Mouse (Mus musculus): ENCODE measurements around the gene Olfr1082. TPM values are rescaled to one million over a fixed set of nuclear protein-coding genes. Genes with fewer than 3 reads are reported as not detected.
"Not testable (repeated sequence)": the region's sequence is repeated elsewhere in the genome, so short reads cannot be mapped to it uniquely, and the experiment has no call there.

The Olfr1082 gene
- polyA plus RNA-seq (2014; fragmentation: Nextera tagmentation; extraction: Ambion mirVana) = not detected in 2 replicates

DNA sequence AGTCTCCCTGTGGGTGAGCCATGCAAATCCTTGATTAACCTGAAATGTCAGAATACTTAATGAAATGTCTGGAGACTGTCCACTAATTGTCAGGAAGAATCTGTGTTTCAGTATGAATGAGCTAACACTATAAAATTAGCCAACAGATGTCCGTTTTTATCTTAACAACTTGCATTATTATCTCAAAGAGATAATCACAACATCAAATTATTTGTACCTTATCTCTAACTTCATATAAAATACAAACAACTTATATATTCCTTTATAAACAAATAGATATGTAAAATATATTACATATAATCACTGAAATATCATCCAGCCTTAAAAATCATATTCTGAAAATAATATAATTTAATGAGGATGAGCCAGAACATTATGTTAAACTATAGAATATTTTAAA is at the start of gene Olfr1082:
Olfr1082 (minus strand) TSS at position 101 of the 400 bp plus-strand sequence.
- not testable (repeated sequence) for H3K9me3 ChIP-seq (replicated peaks; ENCODE audit: control insufficient read depth, low read length); H3K36me3 ChIP-seq (replicated peaks; ENCODE audit: control insufficient read depth, insufficient read depth, low read depth, low read length); ATAC-seq (replicated peaks; ENCODE audit: insufficient number of reproducible peaks, low FRiP score, low TSS enrichment, low read depth); H3K27me3 ChIP-seq (ENCODE audit: control insufficient read depth, insufficient read depth, low read length); H3K9ac ChIP-seq (replicated peaks; ENCODE audit: low read length); DNase-seq (ENCODE audit: low spot score); H3K4me2 ChIP-seq (ENCODE audit: low read depth, low read length); H3K4me3 ChIP-seq (ENCODE audit: low read depth, low read length); H3K27ac ChIP-seq (replicated peaks; ENCODE audit: low read depth, low read length); H3K4me1 ChIP-seq (ENCODE audit: control insufficient read depth, insufficient read depth, low read length)
- WGBS = 50% methylated on average over 1 of the region's 1 CpGs

DNA sequence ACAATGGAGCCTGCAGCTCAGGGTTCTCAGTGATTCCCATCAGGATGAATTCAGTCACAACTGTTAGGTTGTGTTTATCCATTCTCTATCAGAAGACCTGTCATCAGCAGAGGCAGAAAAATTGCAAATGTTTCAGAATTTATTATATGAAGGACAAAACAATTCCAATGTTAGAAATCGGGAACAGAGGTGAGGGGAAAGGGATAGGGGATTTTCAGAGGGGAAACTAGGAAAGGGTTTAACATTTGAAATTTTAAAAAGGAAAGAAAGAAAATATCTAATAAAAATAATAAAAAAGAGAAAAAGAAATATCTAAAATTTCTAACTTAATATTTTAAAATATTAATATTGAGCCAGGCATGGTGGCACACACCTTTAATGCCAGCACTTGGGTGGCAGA is 40.9 kb upstream of the Olfr1082 start, which contains the start of gene Olfr1084:
Olfr1084 (minus strand) TSS at position 101 of the 400 bp plus-strand sequence.
- 91% methylated on average over 1 of the region's 1 CpGs for WGBS

DNA sequence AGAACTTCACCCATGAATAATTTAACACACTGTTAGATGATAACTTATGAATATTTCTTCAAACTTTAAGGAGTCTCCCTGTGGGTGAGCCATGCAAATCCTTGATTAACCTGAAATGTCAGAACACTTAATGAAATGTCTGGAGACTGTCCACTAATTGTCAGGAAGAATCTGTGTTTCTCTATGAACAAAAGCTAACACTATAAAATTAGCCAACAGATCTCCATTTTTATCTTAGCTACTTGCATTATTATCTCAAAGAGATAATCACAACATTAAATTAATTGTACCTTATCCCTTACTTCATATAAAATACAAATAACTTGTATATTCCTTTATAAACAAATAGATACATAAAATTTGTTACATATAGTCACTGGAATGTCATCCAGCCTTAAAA is 40.6 kb downstream of the Olfr1082 start, which contains the start of gene Olfr1080:
Olfr1080 (minus strand) TSS at position 101 of the 400 bp plus-strand sequence.
- not testable (repeated sequence) for H3K36me3 ChIP-seq (replicated peaks; ENCODE audit: control insufficient read depth, insufficient read depth, low read depth, low read length); DNase-seq (ENCODE audit: low spot score); H3K4me1 ChIP-seq (ENCODE audit: control insufficient read depth, insufficient read depth, low read length); H3K9ac ChIP-seq (replicated peaks; ENCODE audit: low read length); H3K27ac ChIP-seq (replicated peaks; ENCODE audit: low read depth, low read length); H3K9me3 ChIP-seq (replicated peaks; ENCODE audit: control insufficient read depth, low read length); H3K4me3 ChIP-seq (ENCODE audit: low read depth, low read length); ATAC-seq (replicated peaks; ENCODE audit: insufficient number of reproducible peaks, low FRiP score, low TSS enrichment, low read depth); H3K4me2 ChIP-seq (ENCODE audit: low read depth, low read length); H3K27me3 ChIP-seq (ENCODE audit: control insufficient read depth, insufficient read depth, low read length)

More for the DNA sequence above, 40.9 kb upstream of the Olfr1082 start, which contains the start of gene Olfr1084:
- not testable (repeated sequence) for H3K4me1 ChIP-seq (ENCODE audit: control insufficient read depth, insufficient read depth, low read length); DNase-seq (ENCODE audit: low spot score); H3K9ac ChIP-seq (replicated peaks; ENCODE audit: low read length); H3K4me2 ChIP-seq (ENCODE audit: low read depth, low read length); H3K27ac ChIP-seq (replicated peaks; ENCODE audit: low read depth, low read length); H3K4me3 ChIP-seq (ENCODE audit: low read depth, low read length); ATAC-seq (replicated peaks; ENCODE audit: insufficient number of reproducible peaks, low FRiP score, low TSS enrichment, low read depth); H3K36me3 ChIP-seq (replicated peaks; ENCODE audit: control insufficient read depth, insufficient read depth, low read depth, low read length); H3K27me3 ChIP-seq (ENCODE audit: control insufficient read depth, insufficient read depth, low read length); H3K9me3 ChIP-seq (replicated peaks; ENCODE audit: control insufficient read depth, low read length)

Other genes starting within 250 kb of the Olfr1082 start
- gene Olfr1055, start 248.7 kb downstream of the Olfr1082 start, polyA plus RNA-seq (2014; fragmentation: Nextera tagmentation; extraction: Ambion mirVana) = not detected in 2 replicates
- gene Olfr1056, start 236.5 kb downstream of the Olfr1082 start, polyA plus RNA-seq (2014; fragmentation: Nextera tagmentation; extraction: Ambion mirVana) = not detected in 2 replicates
- gene Olfr1057, start 220.6 kb downstream of the Olfr1082 start, polyA plus RNA-seq (2014; fragmentation: Nextera tagmentation; extraction: Ambion mirVana) = not detected in 2 replicates
- 0.15 TPM in 1 of 2 replicates, not detected in the other for gene Olfr1058, start 210.4 kb downstream of the Olfr1082 start, polyA plus RNA-seq (2014; fragmentation: Nextera tagmentation; extraction: Ambion mirVana)
- not detected in 2 replicates for gene Olfr1061, start 184.9 kb downstream of the Olfr1082 start, polyA plus RNA-seq (2014; fragmentation: Nextera tagmentation; extraction: Ambion mirVana)
- gene Olfr1062, start 172.2 kb downstream of the Olfr1082 start, polyA plus RNA-seq (2014; fragmentation: Nextera tagmentation; extraction: Ambion mirVana) = not detected in 2 replicates
- not detected in 2 replicates for gene Olfr1065, start 148.4 kb downstream of the Olfr1082 start, polyA plus RNA-seq (2014; fragmentation: Nextera tagmentation; extraction: Ambion mirVana)
- not detected in 2 replicates for gene Olfr1066, start 142.7 kb downstream of the Olfr1082 start, polyA plus RNA-seq (2014; fragmentation: Nextera tagmentation; extraction: Ambion mirVana)
- not detected in 2 replicates for gene Olfr228, start 111.6 kb downstream of the Olfr1082 start, polyA plus RNA-seq (2014; fragmentation: Nextera tagmentation; extraction: Ambion mirVana)
- not detected in 2 replicates for gene Olfr1076, start 90.5 kb downstream of the Olfr1082 start, polyA plus RNA-seq (2014; fragmentation: Nextera tagmentation; extraction: Ambion mirVana)
- gene Olfr1079, start 56.5 kb downstream of the Olfr1082 start, polyA plus RNA-seq (2014; fragmentation: Nextera tagmentation; extraction: Ambion mirVana) = not detected in 2 replicates
- gene Olfr1080, start 40.7 kb downstream of the Olfr1082 start, polyA plus RNA-seq (2014; fragmentation: Nextera tagmentation; extraction: Ambion mirVana) = not detected in 2 replicates
- not detected in 2 replicates for gene Olfr1084, start 40.8 kb upstream of the Olfr1082 start, polyA plus RNA-seq (2014; fragmentation: Nextera tagmentation; extraction: Ambion mirVana)
- not detected in 2 replicates for gene Olfr1085, start 63.1 kb upstream of the Olfr1082 start, polyA plus RNA-seq (2014; fragmentation: Nextera tagmentation; extraction: Ambion mirVana)
- not detected in 2 replicates for gene Olfr1086, start 81.1 kb upstream of the Olfr1082 start, polyA plus RNA-seq (2014; fragmentation: Nextera tagmentation; extraction: Ambion mirVana)
- gene Olfr1087, start 99.4 kb upstream of the Olfr1082 start, polyA plus RNA-seq (2014; fragmentation: Nextera tagmentation; extraction: Ambion mirVana) = not detected in 2 replicates
- not detected in 2 replicates for gene Olfr1089, start 134.7 kb upstream of the Olfr1082 start, polyA plus RNA-seq (2014; fragmentation: Nextera tagmentation; extraction: Ambion mirVana)
- gene Olfr1090, start 160.0 kb upstream of the Olfr1082 start, polyA plus RNA-seq (2014; fragmentation: Nextera tagmentation; extraction: Ambion mirVana) = not detected in 2 replicates
- gene Olfr1093, start 183.5 kb upstream of the Olfr1082 start, polyA plus RNA-seq (2014; fragmentation: Nextera tagmentation; extraction: Ambion mirVana) = not detected in 2 replicates
- not detected in 2 replicates for gene Olfr141, start 211.1 kb upstream of the Olfr1082 start, polyA plus RNA-seq (2014; fragmentation: Nextera tagmentation; extraction: Ambion mirVana)
- not detected in 2 replicates for gene Olfr1094, start 225.7 kb upstream of the Olfr1082 start, polyA plus RNA-seq (2014; fragmentation: Nextera tagmentation; extraction: Ambion mirVana)